Mouse (Mus musculus): ENCODE results near the gene Ppp3cb. TPM values are rescaled to one million over a fixed set of nuclear protein-coding genes. Genes with fewer than 3 reads are reported as not detected.
A peak's percentile ranks its signal among the peaks of the same experiment; 100 is the strongest.

The Ppp3cb gene
- polyA plus RNA-seq, 1 experiment from 2014 or later: 79.5 TPM

DNA sequence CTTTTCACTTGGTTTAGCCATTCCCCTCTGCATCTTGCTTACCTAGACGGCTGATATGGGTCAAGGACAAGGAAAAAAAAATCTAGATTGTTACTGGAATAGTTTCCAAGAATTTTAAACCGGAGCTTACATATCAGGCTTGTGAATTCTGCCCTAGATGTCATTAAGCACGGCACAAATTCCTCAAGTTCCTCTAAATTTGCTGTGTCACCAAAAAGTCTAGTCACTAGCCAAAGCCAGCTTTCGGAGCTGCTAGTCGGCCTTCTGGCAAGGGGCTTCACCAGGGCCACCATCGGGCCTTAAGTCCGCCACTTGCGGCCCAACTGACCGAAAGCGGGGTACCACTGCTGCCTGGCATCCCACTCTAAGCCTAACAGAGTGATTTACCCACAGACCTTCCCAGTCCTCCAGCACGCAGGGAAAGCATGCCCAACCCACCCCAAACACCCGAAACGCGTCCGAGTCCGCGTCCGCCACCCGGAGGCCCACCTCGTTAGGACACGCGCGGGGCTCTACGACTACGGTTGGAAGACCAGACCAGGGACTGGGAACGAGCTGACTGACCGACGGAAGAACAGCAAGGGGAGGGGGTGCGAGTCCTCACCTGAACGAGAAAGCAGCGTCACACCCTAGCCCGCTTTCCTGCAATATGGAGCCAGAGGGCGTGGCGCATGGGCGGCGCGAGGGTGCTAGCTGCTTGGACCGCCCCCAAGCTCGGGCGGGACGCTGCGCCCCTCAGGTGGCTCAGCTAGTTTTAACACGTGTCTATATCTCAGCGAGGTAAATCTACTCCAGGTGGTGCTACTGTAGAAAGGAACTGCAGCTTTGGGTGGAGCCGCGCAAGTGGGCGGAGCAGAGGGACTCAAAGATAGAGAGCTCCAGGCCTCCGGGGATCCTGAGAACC, 66.8 kb downstream of the Ppp3cb start, which contains the start of gene Anxa7:
Anxa7 (minus strand) TSS at position 843 of the 904 bp plus-strand sequence.
- WGBS: 2% methylated on average over 48 of the region's 48 CpGs
- H3K9ac ChIP-seq: peak within 1 kb of the TSS; percentile 63
- peak within 1 kb of the TSS; percentile 44; the same call in 1 of the 2 replicates for H3K27ac ChIP-seq
- ATAC-seq (ENCODE audit: low FRiP score): peak; percentile 75; the same call in 1 of the 2 replicates
- H3K27me3 ChIP-seq: 0 out of 2 replicates have a peak, but pooled peaks cover 10% of the 10 kb centered on the region
- H3K9me3 ChIP-seq: no peaks in the 10 kb centered on the region
- H3K4me2 ChIP-seq: peak within 1 kb of the TSS; percentile 86
- peaks cover 3% of the 10 kb centered on the region; the same call in 1 of the 2 replicates for H3K4me1 ChIP-seq
- peaks cover 8% of the 10 kb centered on the region for H3K36me3 ChIP-seq (replicated peaks)
- H3K4me3 ChIP-seq (replicated peaks): peak within 1 kb of the TSS; percentile 62

DNA sequence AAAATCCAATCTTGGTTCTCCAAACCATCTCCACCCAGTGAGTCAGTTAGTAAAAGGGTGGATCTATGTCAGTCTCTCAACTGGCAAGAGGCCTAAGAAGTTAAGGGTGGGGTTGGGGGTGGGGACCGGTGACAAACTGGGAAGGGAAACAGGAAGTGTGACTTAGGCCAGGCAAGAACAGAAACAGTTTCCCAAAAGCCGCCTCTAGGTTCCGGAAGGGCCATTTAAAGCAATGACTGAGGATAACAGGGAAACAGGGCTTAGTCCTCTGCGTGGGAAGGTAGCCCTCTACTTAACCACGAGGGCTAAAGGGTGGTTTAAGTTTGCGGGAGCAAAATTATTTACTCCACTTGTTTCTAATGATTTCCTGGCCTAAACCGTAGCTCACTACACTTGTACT, 67.6 kb downstream of the Ppp3cb start:
- Histone ChIP-seq H3K9ac (no peak overlapping the region), H3K4me3 (replicated peaks) (peak overlapping the region; percentile 62), H3K27me3 (0 out of 2 replicates have a peak, but pooled peaks cover 10% of the 10 kb centered on the region), H3K9me3 (no peaks in the 10 kb centered on the region), H3K4me1 (peaks cover 3% of the 10 kb centered on the region; the same call in 1 of the 2 replicates), H3K27ac (0 out of 2 replicates have a peak overlapping the region, but pooled peaks have one; percentile 25), H3K4me2 (peak overlapping the region; percentile 86), H3K36me3 (replicated peaks) (peaks cover under 1% of the 10 kb centered on the region; the same call in 1 of the 2 replicates)
- ATAC-seq (ENCODE audit: low FRiP score): no peak
- 31% methylated on average over 7 of the region's 7 CpGs for WGBS

DNA sequence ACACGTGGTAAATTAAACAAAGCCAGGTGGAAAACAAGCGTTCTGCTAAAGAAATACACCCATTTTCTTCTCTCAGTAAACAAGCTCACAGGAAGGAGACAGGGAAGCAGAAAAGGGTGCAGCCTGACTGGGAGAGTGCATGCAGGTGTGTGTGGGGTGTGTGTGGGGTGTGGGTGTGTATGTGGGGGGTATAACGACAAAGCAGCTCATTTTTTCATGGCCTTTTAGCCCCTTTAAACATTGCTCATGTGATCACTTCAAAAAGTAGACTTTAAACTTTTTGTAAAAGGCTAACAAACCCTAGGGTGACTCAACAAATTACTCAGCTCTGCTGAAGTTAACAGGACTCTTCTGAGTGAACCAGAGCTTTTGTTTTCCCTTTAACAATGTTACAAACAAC, 68.0 kb downstream of the Ppp3cb start:
- no peak overlapping the region for H3K4me2 ChIP-seq
- 59% methylated on average over 3 of the region's 3 CpGs for WGBS
- no peak overlapping the region for H3K27ac ChIP-seq
- H3K4me3 ChIP-seq (replicated peaks): no peak overlapping the region
- H3K36me3 ChIP-seq (replicated peaks): no peaks in the 10 kb centered on the region; the same call in 1 of the 2 replicates
- H3K9ac ChIP-seq: no peak overlapping the region
- no peak for ATAC-seq (ENCODE audit: low FRiP score)
- H3K27me3 ChIP-seq: 0 out of 2 replicates have a peak, but pooled peaks cover 10% of the 10 kb centered on the region
- H3K9me3 ChIP-seq: no peaks in the 10 kb centered on the region
- peaks cover 3% of the 10 kb centered on the region; the same call in 1 of the 2 replicates for H3K4me1 ChIP-seq

DNA sequence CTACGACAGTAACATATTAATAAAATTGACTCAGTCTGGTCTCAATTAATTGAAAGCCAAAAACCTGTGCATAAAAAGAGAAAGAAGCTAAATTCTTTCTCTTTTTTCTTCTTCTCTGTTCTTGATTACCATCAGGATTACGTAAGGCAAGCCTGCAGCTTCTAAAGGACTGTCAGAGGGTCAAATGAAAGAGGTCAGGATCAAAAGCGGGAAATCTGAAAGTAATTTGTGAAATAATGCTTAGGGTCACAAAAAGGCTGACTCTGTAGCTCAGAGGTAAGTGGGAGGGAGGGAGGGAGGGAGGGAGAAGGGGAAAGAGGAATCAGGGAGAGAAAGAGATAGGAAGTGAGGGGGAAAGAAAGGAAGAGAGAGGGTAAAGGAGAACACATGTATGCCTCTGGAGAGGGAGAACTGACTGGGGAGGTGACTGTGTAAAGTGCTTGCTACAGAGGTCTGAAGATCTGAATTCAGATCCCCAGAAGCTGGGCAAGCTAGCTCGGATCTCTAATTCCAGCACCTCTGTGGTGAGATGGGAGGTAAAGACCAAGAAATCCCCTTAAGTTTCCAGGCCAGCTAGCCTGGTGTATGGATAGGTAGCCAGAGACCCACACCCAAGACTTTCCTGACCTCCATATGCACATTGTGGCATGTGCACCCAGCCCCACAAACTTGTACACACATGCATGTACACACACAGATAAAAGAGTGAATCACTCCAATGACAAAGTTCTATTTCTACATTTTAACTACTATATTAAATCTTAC, 68.9 kb downstream of the Ppp3cb start:
- Histone ChIP-seq H3K4me2 (no peak overlapping the region), H3K27me3 (0 out of 2 replicates have a peak, but pooled peaks cover 10% of the 10 kb centered on the region), H3K36me3 (replicated peaks) (no peaks in the 10 kb centered on the region), H3K9ac (no peak overlapping the region), H3K9me3 (no peaks in the 10 kb centered on the region), H3K27ac (no peak overlapping the region), H3K4me3 (replicated peaks) (no peak overlapping the region), H3K4me1 (peaks cover 3% of the 10 kb centered on the region; the same call in 1 of the 2 replicates)
- 37% methylated on average over 4 of the region's 4 CpGs for WGBS
- no peak for ATAC-seq (ENCODE audit: low FRiP score)

DNA sequence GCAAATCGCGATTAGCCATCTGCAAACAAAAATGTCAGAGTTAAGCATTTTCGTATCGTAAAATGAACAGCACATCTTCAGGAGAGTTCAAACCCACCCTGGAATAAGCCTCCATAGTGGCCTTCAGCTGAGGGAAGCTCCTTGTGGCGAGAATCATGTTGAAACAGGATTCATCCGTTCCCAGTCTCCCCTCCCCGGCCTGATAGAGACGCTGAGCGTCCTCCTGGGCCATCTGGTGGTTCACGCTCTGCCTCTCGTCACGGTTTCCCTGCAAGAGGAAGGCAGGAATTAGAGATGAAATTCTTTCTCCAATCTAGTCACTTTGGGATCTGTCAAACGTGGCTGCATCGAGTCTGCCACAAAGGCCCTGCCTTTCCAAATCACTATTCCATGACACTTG, 86.2 kb downstream of the Ppp3cb start:
- Histone ChIP-seq H3K4me2 (no peak overlapping the region), H3K27me3 (no peaks in the 10 kb centered on the region), H3K4me1 (no peaks in the 10 kb centered on the region), H3K4me3 (replicated peaks) (no peak overlapping the region), H3K9me3 (no peaks in the 10 kb centered on the region), H3K9ac (no peak overlapping the region), H3K27ac (no peak overlapping the region), H3K36me3 (replicated peaks) (no peaks in the 10 kb centered on the region)
- 83% methylated on average over 14 of the region's 14 CpGs for WGBS
- no peak for ATAC-seq (ENCODE audit: low FRiP score)

DNA sequence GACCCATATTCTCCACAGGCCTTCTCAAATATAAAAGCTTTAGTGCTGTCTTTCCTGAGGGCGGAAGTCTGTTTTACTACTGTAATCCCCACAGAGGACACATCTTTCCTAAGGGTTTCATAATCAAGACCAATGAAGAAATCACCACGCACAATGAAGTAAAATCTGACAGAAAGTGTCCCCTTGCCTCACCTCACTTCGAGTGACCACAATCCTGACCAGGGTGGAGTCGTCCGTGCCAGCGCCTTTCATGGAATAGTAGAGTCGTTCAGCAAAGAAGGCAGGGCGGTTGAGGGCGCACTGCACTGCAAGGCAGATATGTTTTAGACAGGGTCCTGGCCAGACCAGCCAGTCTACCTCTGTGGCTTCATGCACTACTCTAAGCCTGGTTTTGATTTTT, 88.0 kb downstream of the Ppp3cb start:
- H3K36me3 ChIP-seq (replicated peaks): no peaks in the 10 kb centered on the region
- H3K4me3 ChIP-seq (replicated peaks): no peak overlapping the region
- H3K4me1 ChIP-seq: no peaks in the 10 kb centered on the region
- H3K9me3 ChIP-seq: no peaks in the 10 kb centered on the region
- no peak overlapping the region for H3K9ac ChIP-seq
- H3K27me3 ChIP-seq: no peaks in the 10 kb centered on the region
- H3K27ac ChIP-seq: no peak overlapping the region
- ATAC-seq (ENCODE audit: low FRiP score): no peak
- WGBS: 96% methylated on average over 9 of the region's 9 CpGs
- H3K4me2 ChIP-seq: no peak overlapping the region

DNA sequence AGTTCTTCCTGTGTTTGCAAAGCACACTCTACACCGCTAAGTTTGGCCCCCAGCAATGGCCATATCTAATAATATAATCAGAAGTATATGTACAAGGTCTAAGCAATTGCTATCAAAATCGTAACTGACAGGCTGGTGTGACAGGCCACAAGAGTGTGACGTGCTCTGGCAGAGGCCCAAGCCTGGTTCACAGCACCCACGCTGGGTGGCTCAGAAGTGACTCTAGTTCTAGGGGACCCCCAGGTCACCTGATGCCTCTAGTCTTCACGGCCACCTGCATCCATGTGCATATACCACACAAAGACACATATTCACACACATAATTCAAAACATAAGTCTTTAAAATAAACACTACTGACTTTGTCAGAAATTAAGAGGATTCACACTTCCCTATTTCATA, 93.4 kb downstream of the Ppp3cb start:
- Histone ChIP-seq H3K4me1 (peaks cover 8% of the 10 kb centered on the region; the same call in 1 of the 2 replicates), H3K9ac (no peak overlapping the region), H3K4me3 (replicated peaks) (no peak overlapping the region), H3K27ac (no peak overlapping the region), H3K36me3 (replicated peaks) (no peaks in the 10 kb centered on the region), H3K27me3 (no peaks in the 10 kb centered on the region), H3K4me2 (no peak overlapping the region), H3K9me3 (no peaks in the 10 kb centered on the region)
- no peak for ATAC-seq (ENCODE audit: low FRiP score)
- 92% methylated on average over 5 of the region's 5 CpGs for whole genome bisulfite sequencing

DNA sequence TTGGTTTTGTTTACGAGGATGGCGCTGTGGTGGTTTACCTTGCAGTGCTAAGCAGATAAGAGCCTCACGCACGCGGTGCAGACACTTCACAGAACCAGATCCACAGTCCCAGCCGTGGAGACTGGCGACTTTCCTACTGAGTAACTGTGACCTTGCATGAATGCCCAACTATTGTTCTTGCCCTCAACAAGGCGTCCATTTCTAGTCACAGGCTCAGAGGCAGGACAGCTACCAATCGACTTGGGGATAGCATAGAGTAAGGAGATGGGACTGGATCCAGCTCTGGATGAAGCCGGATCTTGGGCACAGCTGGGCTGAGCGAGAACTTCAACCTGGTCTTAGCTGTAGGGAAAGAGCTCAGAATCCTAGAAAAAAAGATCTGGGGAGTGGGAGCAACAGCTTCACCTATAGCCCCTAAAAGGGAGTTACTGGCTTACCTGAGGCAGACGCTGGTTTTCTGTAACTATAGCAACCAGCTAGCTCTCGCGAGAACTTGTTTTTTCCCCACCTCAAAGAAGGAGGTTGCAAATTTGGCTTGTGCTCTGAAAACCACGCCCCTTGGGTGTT, 94.5 kb downstream of the Ppp3cb start, which contains the start of gene Cfap70:
Cfap70 (minus strand) TSS at position 462 of the 567 bp plus-strand sequence.
- ATAC-seq (ENCODE audit: low FRiP score): no peak
- Histone ChIP-seq H3K9ac (0 out of 2 replicates have a peak within 1 kb of the TSS, but pooled peaks have one; percentile 9), H3K36me3 (replicated peaks) (no peaks in the 10 kb centered on the region), H3K27ac (no peak within 1 kb of the TSS), H3K4me3 (replicated peaks) (peak within 1 kb of the TSS; percentile 35), H3K27me3 (no peaks in the 10 kb centered on the region), H3K4me2 (peak within 1 kb of the TSS; percentile 51), H3K4me1 (peaks cover 8% of the 10 kb centered on the region; the same call in 1 of the 2 replicates), H3K9me3 (no peaks in the 10 kb centered on the region)
- WGBS: 3% methylated on average over 15 of the region's 15 CpGs

DNA sequence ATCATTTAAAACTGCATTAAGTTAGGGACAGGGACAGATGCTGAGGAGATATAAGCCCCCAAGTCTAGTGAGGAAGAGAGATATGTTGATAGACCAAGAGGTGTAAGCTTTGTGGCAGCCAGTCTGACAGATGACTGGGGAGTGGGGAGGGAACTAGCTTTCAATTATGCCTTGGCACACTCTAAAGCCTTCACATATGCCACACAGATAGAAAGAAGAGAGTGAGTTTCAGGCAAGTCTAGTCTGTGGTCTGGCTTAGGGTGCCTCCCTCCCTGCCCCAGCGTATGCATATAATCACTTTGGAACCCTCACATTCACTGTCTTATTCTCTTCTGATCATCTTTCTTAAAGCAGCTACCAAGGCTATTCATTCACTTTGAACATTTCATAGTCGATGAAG, 95.1 kb downstream of the Ppp3cb start:
- 20% methylated on average over 2 of the region's 2 CpGs for whole genome bisulfite sequencing

More for the DNA sequence above, 95.1 kb downstream of the Ppp3cb start:
- ATAC-seq (ENCODE audit: low FRiP score): no peak
- H3K27ac ChIP-seq: no peak overlapping the region
- no peaks in the 10 kb centered on the region for H3K36me3 ChIP-seq (replicated peaks)
- H3K27me3 ChIP-seq: no peaks in the 10 kb centered on the region
- peak overlapping the region; percentile 51 for H3K4me2 ChIP-seq
- H3K4me1 ChIP-seq: peaks cover 8% of the 10 kb centered on the region; the same call in 1 of the 2 replicates
- 0 out of 2 replicates have a peak overlapping the region, but pooled peaks have one; percentile 9 for H3K9ac ChIP-seq
- H3K4me3 ChIP-seq (replicated peaks): peak overlapping the region; percentile 35
- no peaks in the 10 kb centered on the region for H3K9me3 ChIP-seq
